Mouse (Mus musculus): ENCODE measurements around the gene Kcnk7.

GRCm38 (mm10) chr19:5728631-5729443 lies 24.7 kb downstream of the Kcnk7 start:
- TF ChIP-seq GATA1 (IDR thresholded peaks at IDR 0.05; ENCODE audit: borderline replicate concordance, low read length) (no peak), FLI1 (IDR thresholded peaks at IDR 0.05; ENCODE audit: low read length) (no peak)
